Mouse (Mus musculus): Measurements from ENCODE around the gene Dnajb8.

DNA sequence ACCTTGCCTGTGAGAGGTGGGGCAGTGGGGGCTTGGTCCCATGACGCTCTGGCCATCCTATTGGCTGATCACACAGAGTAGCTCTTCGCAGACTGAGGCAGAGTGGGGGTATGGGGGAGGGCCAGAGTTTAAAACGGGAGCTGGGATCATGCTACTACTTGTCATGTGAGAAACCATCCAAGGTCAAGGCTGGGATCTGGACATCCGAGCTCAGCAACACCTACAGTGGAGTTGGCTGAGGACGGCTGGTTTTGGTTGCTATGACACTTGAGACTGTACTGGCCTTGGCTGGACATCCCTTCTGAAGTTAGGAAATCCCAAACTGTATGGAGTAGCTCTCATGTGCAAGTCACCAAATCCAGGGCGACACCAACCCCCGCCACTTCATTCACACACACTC is 9.8 kb downstream of the Dnajb8 start:
- no peak for TF ChIP-seq POLR2A (IDR thresholded peaks at IDR 0.05; ENCODE audit: low read depth, low read length)
- no peak for TF ChIP-seq CTCF (conservative IDR thresholded peaks at IDR 0.05; ENCODE audit: insufficient read depth, insufficient read length, low read depth, low read length)
